Mouse (Mus musculus) C2C12 (cell line): ENCODE measurements around the gene Syt15.

ENCODE experiments used
- CEBPB ChIP-seq: IDR thresholded peaks from one replicate; pipeline ENCODE4 v1.6.1; 2011; ENCODE audit warnings: low read depth, mild to moderate bottlenecking, control low read depth, moderate library complexity
- CTCF ChIP-seq: IDR thresholded peaks from one replicate; pipeline ENCODE4 v1.5.1; 2011; ENCODE audit not compliant: control insufficient read depth, insufficient read depth, insufficient read length
- FOSL1 ChIP-seq: IDR thresholded peaks from one replicate; pipeline ENCODE4 v1.8.0; 2011; ENCODE audit warnings: mild to moderate bottlenecking, low read length; ENCODE audit not compliant: poor library complexity, insufficient read depth, severe bottlenecking
- MAX ChIP-seq: IDR thresholded peaks from one replicate; pipeline ENCODE4 v1.6.1; 2011; ENCODE audit warnings: mild to moderate bottlenecking, control low read depth
- MYOD1 ChIP-seq: IDR thresholded peaks from one replicate; pipeline ENCODE4 v1.6.1; 2011; ENCODE audit warnings: low read depth; ENCODE audit not compliant: control insufficient read depth, insufficient read length
- MYOG ChIP-seq: IDR thresholded peaks from one replicate; pipeline ENCODE4 v1.6.1; 2011; ENCODE audit not compliant: control insufficient read depth, insufficient read length; ENCODE audit errors: extremely low read depth
- USF1 ChIP-seq: IDR thresholded peaks from one replicate; pipeline ENCODE4 v1.6.1; 2011; ENCODE audit warnings: low read depth, mild to moderate bottlenecking, control low read depth, moderate library complexity

DNA sequence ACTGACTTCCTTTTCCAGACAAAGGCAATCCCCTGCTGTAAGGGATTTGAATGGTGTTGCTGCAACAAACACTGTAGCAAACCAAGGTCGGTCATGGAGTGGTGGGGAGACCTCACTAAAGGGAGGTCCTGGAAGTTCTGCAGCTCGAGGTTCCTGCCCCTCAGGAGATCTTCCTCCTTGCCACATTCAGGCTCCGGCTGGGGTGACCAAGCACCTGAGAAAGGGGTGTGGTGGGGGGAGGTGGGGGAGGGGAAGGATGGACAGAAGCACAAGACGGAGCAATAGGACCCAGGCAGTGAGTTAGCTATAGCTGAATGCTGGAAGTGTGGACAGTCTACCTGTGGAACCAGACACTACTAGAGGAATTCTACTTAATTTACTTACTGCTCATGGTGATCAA, 14.5 kb downstream of the Syt15 start:
- TF ChIP-seq CTCF (no peak), MAX (no peak), MYOG (no peak), USF1 (no peak), MYOD1 (no peak), CEBPB (no peak), FOSL1 (no peak)
